22 mouse cellular contexts compared by ENCODE assay signal in the genomic region with DNA sequence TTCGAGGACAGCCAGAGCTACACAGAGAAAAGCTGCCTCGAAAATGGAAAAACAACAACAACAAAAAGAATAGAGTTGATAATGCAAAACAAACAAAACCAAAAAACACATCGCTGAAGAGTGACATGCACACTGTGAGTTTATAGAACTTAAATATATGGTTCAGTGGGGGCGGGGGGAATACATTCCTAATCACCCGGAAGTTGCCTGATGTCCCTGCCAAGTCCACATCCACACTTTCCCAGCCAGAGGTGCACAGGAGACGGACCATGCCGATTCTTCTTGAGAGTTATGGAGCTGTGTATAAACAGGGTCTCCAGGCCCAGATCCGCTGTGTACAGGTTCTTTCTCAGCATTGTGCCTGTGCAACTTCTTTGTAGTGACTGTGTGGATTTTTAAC. TPM values are rescaled to one million over a fixed set of nuclear protein-coding genes. Genes with fewer than 3 reads are reported as not detected.
"Had no signal": no experiment of that assay in that cellular context is flagged by ENCODE, and none has a peak within 500 bp of the region (broad histone marks: within the 10 kb centered on the region; RNA-seq: fewer than 3 reads in every experiment).

No protein-coding gene starts in this region.

RNA-seq across cellular contexts. Expression of a gene that starts 23.7 kb away (rescaled TPM):
- polyA plus RNA-seq: limb, embryonic 10.5 days; limb, embryonic 11.5 days; limb, embryonic 12.5 days; limb, embryonic 14.5 days; liver, adult 2 months; liver, embryonic 11.5 days; liver, embryonic 12.5 days; liver, embryonic 13.5 days; liver, embryonic 14.5 days; liver, embryonic 15.5 days; liver, embryonic 16.5 days; liver, postnatal 0 days; lung, adult 2 months; lung, postnatal 0 days; macrophage; midbrain, embryonic 10.5 days; midbrain, embryonic 11.5 days; midbrain, embryonic 12.5 days; midbrain, embryonic 13.5 days; midbrain, embryonic 14.5 days; myocyte; neural tube, embryonic 11.5 days had no signal
